Mouse (Mus musculus) intestine, embryonic 14.5 days (tissue): ENCODE measurements around the gene Gm9903. TPM values are rescaled to one million over a fixed set of nuclear protein-coding genes. Genes with fewer than 3 reads are reported as not detected.

Experiments used
- ATAC-seq: fragments of 200-750 bp; cut with Nextera tagmentation; replicated peaks from 2 replicates; pipeline ENCODE4 v1.8.0; 2017; ENCODE audit warnings: low read depth, moderate number of reproducible peaks, moderate TSS enrichment, moderate library complexity; ENCODE audit not compliant: low FRiP score, low TSS enrichment
- DNase-seq: peaks from one replicate; pipeline ENCODE4 v3.0.0-alpha.2; 2018; ENCODE audit warnings: low spot score
- H3K27ac ChIP-seq: fragments of 300-500 bp; sonication (generic); 2 replicates; pipeline ENCODE4 v1.5.1; 2014; ENCODE audit warnings: low read depth, mild to moderate bottlenecking, control low read depth
- H3K27me3 ChIP-seq: fragments of 300-500 bp; sonication (generic); replicated peaks from 2 replicates; pipeline ENCODE4 v1.6.1; 2014; ENCODE audit warnings: low read length, control low read depth; ENCODE audit not compliant: control insufficient read depth, insufficient read depth
- H3K36me3 ChIP-seq: fragments of 300-500 bp; sonication (generic); 2 replicates; pipeline ENCODE4 v1.6.1; 2014; ENCODE audit warnings: low read length, control low read depth; ENCODE audit not compliant: control insufficient read depth, insufficient read depth
- H3K4me1 ChIP-seq: fragments of 300-500 bp; sonication (generic); replicated peaks from 2 replicates; pipeline ENCODE4 v1.6.1; 2014; ENCODE audit warnings: low read length, control low read depth, mixed read lengths; ENCODE audit not compliant: control insufficient read depth, insufficient read depth
- H3K4me2 ChIP-seq: fragments of 300-500 bp; sonication (generic); 2 replicates; pipeline ENCODE4 v1.6.1; 2014; ENCODE audit warnings: low read length
- H3K4me3 ChIP-seq: fragments of 300-500 bp; sonication (generic); 2 replicates; pipeline ENCODE4 v1.5.1; 2014; ENCODE audit warnings: low read depth, low read length, control low read depth, mixed read lengths
- H3K9ac ChIP-seq: fragments of 300-500 bp; sonication (generic); 2 replicates; pipeline ENCODE4 v1.6.1; 2014; ENCODE audit warnings: mild to moderate bottlenecking, low read length
- H3K9me3 ChIP-seq: fragments of 300-500 bp; sonication (generic); 2 replicates; pipeline ENCODE4 v1.6.1; 2016; ENCODE audit warnings: low read length, control low read depth; ENCODE audit not compliant: control insufficient read depth
- WGBS: fragments of 180-500 bp; shearing (Covaris S2); extraction: QIAGEN DNeasy Blood & Tissue Kit; methylation state at CpG from one replicate; pipeline ENCODE4 v1.1.7; 2014; 5-methylcytosine and 5-hydroxymethylcytosine counted together
- polyA plus RNA-seq: library from polyadenylated mRNA; unstranded; fragments of >200 nt; fragmentation: Nextera tagmentation; extraction: Ambion mirVana; gene quantifications from 2 replicates; pipeline ENCODE4 v1.2.1, GENCODE M21; 2014

Gene Gm9903
- polyA plus RNA-seq, 1 experiment from 2014 or later = 0.46 TPM

DNA sequence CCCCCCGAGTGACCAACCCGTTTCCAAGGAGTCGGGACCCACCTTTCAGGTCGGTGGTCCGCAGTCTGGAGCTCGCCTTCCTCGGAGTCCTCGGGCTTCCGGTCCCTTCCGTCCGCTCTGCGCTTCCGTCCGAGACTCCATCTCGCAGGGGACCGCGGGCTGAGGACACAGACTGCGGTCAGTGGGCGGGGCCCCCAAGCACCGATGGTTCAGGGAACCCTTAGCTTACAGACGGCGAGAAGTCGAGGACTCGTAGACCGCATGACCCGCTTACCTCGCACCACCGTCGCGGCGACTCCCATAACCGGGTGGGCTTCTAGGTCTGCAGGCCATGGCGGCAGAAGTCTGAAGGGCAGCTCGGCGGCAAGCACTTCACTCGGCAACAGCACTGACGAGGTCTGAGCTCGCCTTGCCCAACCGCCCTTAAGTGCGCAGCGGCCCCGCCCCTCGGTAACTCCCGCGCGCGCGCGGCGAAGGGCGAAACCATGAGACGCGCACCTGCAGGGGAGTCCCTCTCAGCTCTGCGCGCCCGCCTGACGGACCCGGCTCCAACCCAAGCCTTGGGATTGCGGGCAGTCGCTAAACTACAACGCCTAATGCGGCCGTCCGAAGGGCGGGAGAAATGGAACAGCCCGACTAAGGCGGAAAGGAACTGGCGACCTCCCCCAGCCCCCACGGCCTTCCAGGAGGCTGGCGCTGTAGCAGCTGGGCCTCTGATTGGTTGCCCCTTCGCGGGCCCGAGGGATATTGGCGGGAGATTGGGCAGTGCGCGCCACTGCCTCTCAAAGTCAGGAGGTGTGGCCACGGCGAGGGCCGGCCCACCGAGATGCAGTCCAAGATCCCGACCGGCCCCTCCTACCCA, 22.4 kb downstream of the Gm9903 start, which contains the start of gene Slbp:
TSS of gene Slbp (minus strand) at position 654 of the 862 bp plus-strand sequence.
- peak; percentile 99 for DNase-seq

DNA sequence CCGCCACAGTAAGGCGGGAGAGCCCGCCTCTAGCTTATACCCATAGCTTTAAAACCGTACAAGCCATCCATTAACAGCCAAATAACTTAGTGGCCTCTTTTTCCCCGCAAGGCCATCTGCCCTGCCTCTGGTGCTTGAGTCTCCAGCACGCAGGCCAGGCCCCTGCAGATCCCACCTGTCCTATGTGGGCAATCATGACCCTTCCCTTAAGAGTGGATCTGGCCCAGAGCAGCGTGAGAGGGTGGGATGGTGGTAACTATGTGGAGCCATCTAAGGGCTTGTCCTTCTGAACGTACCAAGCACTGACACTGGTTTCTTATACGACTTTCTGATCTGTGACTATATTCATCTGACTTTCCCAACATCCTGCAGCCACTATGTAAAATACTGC, 23.1 kb downstream of the Gm9903 start:
- Histone ChIP-seq H3K9me3 (no peaks in the 10 kb centered on the region), H3K4me3 (peak overlapping the region; percentile 75), H3K36me3 (peaks cover 43% of the 10 kb centered on the region), H3K9ac (peak overlapping the region; percentile 22; the same call in 1 of the 2 replicates), H3K4me2 (peak overlapping the region; percentile 52), H3K27me3 (no peaks in the 10 kb centered on the region), H3K4me1 (peaks cover 27% of the 10 kb centered on the region), H3K27ac (peak overlapping the region; percentile 98)
- WGBS = under 1% methylated on average over 9 of the region's 9 CpGs
- ATAC-seq (peak; percentile 24), DNase-seq (no peak)

More for the DNA sequence above, 22.4 kb downstream of the Gm9903 start, which contains the start of gene Slbp:
- Histone ChIP-seq H3K4me3 (peak within 1 kb of the TSS; percentile 75), H3K27ac (peak within 1 kb of the TSS; percentile 98), H3K4me2 (peak within 1 kb of the TSS; percentile 52), H3K36me3 (peaks cover 49% of the 10 kb centered on the region), H3K9me3 (no peaks in the 10 kb centered on the region), H3K9ac (peak within 1 kb of the TSS; percentile 75), H3K27me3 (no peaks in the 10 kb centered on the region), H3K4me1 (peaks cover 27% of the 10 kb centered on the region)
- peak; percentile 95 for ATAC-seq
- WGBS = under 1% methylated on average over 81 of the region's 82 CpGs

- no peak for ATAC-seq
- H3K4me2 ChIP-seq = no peak overlapping the region
- DNase-seq = no peak
- H3K4me3 ChIP-seq = no peak overlapping the region
- no peaks in the 10 kb centered on the region for H3K9me3 ChIP-seq
- no peaks in the 10 kb centered on the region for H3K27me3 ChIP-seq
- no peak overlapping the region for H3K27ac ChIP-seq
- H3K36me3 ChIP-seq = peaks cover 29% of the 10 kb centered on the region
- peaks cover 34% of the 10 kb centered on the region for H3K4me1 ChIP-seq
- H3K9ac ChIP-seq = no peak overlapping the region
- 94% methylated on average over 13 of the region's 13 CpGs for WGBS
These were observed 24.7 kb downstream of the Gm9903 start for GRCm38 (mm10) chr5:33654424-33654823.

- Histone ChIP-seq H3K4me2 (no peak overlapping the region), H3K9ac (no peak overlapping the region), H3K27me3 (no peaks in the 10 kb centered on the region), H3K4me3 (no peak overlapping the region), H3K36me3 (peaks cover 25% of the 10 kb centered on the region), H3K27ac (no peak overlapping the region), H3K9me3 (no peaks in the 10 kb centered on the region), H3K4me1 (peaks cover 36% of the 10 kb centered on the region)
- no peak for DNase-seq
- no peak for ATAC-seq
- WGBS = 93% methylated on average over 10 of the region's 10 CpGs
These were observed 25.6 kb downstream of the Gm9903 start for GRCm38 (mm10) chr5:33655251-33655840.

DNA sequence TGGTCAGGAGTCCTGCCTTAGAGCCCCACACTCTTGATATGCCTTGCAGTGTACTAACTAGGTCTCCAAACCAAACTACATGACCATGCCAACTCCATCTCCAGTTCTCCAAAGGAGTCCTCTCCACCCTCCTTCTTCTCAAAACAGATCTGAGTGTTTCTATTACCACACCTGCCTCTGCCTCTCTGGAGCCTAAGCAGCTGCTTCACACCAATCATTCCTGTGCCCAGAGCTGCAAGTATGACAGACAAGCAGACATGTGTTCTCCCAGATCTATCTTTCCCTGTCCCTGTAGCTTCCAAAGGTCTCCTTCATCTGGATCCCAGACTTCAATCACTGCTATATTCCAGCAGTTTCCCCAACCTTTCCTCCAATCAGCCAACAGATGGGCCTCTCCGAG, 27.0 kb downstream of the Gm9903 start:
- Histone ChIP-seq H3K36me3 (peaks cover 34% of the 10 kb centered on the region), H3K9me3 (no peaks in the 10 kb centered on the region), H3K27me3 (no peaks in the 10 kb centered on the region), H3K4me3 (peak overlapping the region; percentile 72), H3K9ac (peak overlapping the region; percentile 53), H3K4me1 (peaks cover 28% of the 10 kb centered on the region), H3K27ac (no peak overlapping the region), H3K4me2 (peak overlapping the region; percentile 59)
- DNase-seq (no peak), ATAC-seq (no peak)
- 39% methylated on average over 1 of the region's 1 CpGs for WGBS

DNA sequence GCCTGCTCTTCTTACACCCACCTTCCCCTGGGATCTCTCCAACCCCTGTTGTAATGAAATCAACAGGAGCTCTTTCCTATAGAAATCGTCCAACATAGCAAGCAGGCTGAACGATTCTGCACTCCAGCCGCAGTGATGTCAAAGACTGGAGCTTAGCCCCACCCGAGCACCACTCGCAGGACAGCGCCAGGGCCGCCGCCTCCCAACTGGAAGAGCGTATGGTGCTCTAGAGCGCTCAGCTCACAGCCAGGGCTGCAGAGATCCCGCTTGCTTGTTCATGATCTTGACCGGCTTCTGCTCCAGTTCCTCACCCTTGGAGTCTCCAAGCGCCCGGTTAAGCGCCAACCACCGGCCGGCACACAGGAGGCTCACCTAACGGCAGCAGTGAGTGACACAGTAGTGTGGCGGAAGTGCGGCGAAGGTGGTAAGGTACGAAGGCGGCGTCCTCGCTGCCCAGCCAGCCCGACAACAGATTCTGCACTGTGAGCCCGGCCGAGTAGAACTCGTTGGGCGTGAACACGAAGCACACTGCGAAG, 27.6 kb downstream of the Gm9903 start:
- peak overlapping the region; percentile 95 for H3K27ac ChIP-seq
- H3K9me3 ChIP-seq = no peaks in the 10 kb centered on the region
- under 1% methylated on average over 32 of the region's 32 CpGs for WGBS
- peak overlapping the region; percentile 53 for H3K9ac ChIP-seq
- peak overlapping the region; percentile 59 for H3K4me2 ChIP-seq
- no peaks in the 10 kb centered on the region for H3K27me3 ChIP-seq
- DNase-seq = no peak
- peaks cover 39% of the 10 kb centered on the region for H3K36me3 ChIP-seq
- ATAC-seq = peak; percentile 30
- H3K4me3 ChIP-seq = peak overlapping the region; percentile 72
- peaks cover 28% of the 10 kb centered on the region for H3K4me1 ChIP-seq

GRCm38 (mm10) chr5:33657787-33658663, 28.3 kb downstream of the Gm9903 start, which contains the start of the genes Tacc3 and Tmem129:
Tacc3 (plus strand) TSS chr5:33658128.
Tmem129 (minus strand) TSS chr5:33658416.
- Histone ChIP-seq H3K9me3 (no peaks in the 10 kb centered on the region), H3K4me3 (peak within 1 kb of the TSS; percentile 72), H3K36me3 (peaks cover 45% of the 10 kb centered on the region), H3K4me2 (peak within 1 kb of the TSS; percentile 59), H3K27ac (peak within 1 kb of the TSS; percentile 95), H3K9ac (peak within 1 kb of the TSS; percentile 82), H3K27me3 (no peaks in the 10 kb centered on the region), H3K4me1 (peaks cover 25% of the 10 kb centered on the region)
- under 1% methylated on average over 60 of the region's 60 CpGs for WGBS
- DNase-seq (peak; percentile 98), ATAC-seq (peak; percentile 98)

DNA sequence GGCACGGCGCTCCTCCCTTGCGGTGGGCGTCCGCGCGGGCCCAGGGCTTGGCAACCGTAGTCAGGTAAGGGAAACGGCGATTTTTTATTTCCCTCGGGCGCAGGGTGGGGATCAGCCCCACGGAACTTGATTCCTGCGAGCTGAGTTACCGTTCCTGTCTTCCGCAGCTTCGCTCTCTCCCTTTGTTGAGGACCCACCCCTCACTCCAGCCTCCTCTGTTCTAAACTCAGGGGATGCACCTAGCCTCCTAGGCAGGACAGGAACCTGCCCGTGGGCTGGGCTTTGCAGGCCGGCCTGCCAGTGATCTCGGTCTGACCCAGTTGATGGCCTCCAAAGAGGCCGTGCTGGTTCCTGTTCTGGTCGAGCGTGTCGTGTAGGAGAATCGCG, 28.9 kb downstream of the Gm9903 start:
- H3K27ac ChIP-seq = peak overlapping the region; percentile 95
- H3K27me3 ChIP-seq = no peaks in the 10 kb centered on the region
- H3K9me3 ChIP-seq = no peaks in the 10 kb centered on the region
- DNase-seq = no peak
- peak overlapping the region; percentile 72 for H3K4me3 ChIP-seq
- H3K4me1 ChIP-seq = peaks cover 25% of the 10 kb centered on the region
- peak overlapping the region; percentile 73 for H3K9ac ChIP-seq
- under 1% methylated on average over 26 of the region's 26 CpGs for WGBS
- peak overlapping the region; percentile 59 for H3K4me2 ChIP-seq
- H3K36me3 ChIP-seq = peaks cover 45% of the 10 kb centered on the region
- ATAC-seq = peak; percentile 10
